Mouse (Mus musculus) activated CD4-positive, CD25-positive, alpha-beta regulatory T cell (primary cell): Measurements from ENCODE around the gene Zbtb5. TPM values are rescaled to one million over a fixed set of nuclear protein-coding genes. Genes with fewer than 3 reads are reported as not detected.

Source experiments
- polyA plus RNA-seq, 2 experiments: library from polyadenylated mRNA; unstranded; fragments of 100-300 nt; shearing (Covaris generic); gene quantifications; one replicate each; pipeline ENCODE4 v1.2.1; 2017

The Zbtb5 gene
- 10 to 100 TPM; 10.6 to 13.3 TPM for polyA plus RNA-seq

DNA sequence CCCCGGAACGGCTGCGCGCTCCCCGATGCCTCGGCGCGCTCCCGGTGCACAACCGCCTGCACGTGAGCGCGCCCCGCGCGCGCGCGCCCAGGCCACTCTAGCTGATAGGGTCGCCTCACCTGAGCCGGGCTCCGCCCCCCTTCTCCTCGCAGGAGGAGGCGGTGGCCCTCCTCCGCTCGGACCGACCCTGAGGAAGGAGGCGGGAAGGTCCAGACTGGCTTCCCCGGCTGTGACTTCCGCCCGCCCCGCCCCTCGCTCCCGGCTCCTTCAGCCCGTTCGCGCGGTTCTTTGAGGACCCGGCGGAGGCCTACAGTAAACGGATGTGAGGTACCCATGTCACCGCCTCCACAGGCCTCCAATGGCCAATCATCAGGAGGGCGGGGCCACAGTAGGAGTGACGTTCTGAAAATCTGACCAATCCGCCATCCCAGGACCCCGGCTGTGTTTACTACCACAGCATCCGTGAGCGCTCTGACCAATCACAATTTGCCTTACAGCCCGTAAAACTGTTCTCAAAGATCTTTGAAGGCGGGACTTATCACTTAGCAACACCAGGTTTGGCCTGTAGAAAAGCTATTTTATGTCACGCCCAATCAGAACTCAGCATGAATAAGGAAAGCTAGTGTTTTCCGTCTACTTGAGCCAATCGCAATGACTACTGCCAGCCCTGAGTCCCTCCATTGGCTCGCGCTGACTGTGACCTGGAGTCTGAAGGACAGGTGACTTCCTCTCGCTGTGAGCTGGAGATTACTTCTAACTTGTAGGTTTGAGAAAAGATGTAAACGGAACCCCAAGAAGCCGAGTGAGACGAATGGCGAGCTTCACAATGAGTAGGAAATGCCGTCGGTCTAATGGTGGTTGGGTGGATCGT, at the start of gene Zbtb5:
Gene Zbtb5 (minus strand): TSS at position 308 of the 871 bp plus-strand sequence.

DNA sequence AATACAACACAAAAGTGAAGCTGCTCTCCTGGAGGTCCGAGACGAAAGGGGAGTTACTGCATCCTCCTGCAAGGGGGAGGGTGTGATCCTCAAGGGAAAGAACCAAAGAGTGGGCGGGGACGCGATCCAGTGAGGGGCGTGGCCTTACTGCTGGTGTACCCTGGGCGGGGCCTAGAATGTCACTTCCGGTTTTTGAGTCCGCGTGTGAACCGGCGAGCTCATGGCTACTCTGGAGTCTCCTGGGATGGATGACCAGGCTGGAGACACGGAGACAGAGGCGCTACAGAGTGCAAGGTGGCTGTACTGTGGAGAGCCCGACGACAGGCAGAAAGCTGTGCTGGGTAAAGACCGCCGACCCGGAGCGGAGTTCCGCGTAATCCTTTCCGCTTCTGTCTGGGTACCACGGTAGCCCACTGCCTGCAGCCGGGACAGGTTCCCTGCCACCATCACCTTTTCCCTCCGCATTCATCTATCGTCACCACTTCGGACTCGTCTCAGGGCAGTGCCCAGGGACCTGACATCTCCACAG, 6.3 kb upstream of the Zbtb5 start, which contains the start of gene Polr1e:
Gene Polr1e (plus strand): TSS at position 132 of the 529 bp plus-strand sequence.

DNA sequence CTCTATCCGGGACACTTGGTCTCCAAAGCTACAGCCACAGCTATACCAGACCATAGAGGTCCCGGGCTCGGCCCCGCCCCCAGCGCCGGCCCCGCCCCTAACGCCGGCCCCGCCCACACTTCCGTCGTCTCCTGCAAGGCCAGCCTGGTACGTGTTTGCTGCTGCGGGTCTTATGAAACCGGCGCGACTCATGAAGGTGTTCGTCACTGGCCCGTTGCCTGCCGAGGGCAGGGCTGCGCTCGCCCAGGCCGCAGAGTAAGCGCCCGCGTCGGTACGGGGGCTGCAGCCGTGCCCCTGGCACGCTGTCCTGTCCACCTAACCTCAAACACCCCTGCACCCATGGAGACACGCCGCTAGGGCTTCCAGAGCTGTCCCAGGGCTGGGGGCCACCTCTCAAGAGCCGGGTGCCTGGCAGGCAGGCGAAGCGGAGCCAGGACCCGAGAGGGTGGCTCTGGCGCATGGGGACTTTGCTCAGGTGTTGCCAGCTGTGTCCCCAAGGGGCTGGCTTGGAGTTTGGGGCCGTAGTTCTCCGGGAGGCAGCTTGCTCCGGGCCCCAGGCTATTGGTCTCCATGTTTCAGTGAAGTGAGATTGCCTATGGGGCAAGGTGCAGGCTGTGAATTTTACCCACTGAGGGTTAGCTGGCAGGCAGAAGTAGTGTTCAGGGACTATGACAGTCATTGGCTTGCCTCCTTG, 30.8 kb downstream of the Zbtb5 start, which contains the start of gene Grhpr:
Gene Grhpr (plus strand): TSS at position 116 of the 694 bp plus-strand sequence.

Other genes with a start within 250 kb of the Zbtb5 start
- 10 to 100 TPM; 33.2 to 47.1 TPM for gene Grhpr, start 31.0 kb downstream of the Zbtb5 start, polyA plus RNA-seq
- 10 to 100 TPM; 46.2 to 67.2 TPM for gene Polr1e, start 6.2 kb upstream of the Zbtb5 start, polyA plus RNA-seq
- gene Fbxo10, start 72.2 kb upstream of the Zbtb5 start, polyA plus RNA-seq, result 1 to 10 TPM in 1 of 2 experiments, under 1 TPM in 1; 0.86 to 1.1 TPM
- 100 to 1,000 TPM; 168 to 174 TPM for gene Tomm5, start 95.7 kb upstream of the Zbtb5 start, polyA plus RNA-seq
- gene Frmpd1, start 172.5 kb upstream of the Zbtb5 start, polyA plus RNA-seq, result not detected